Mouse (Mus musculus): ENCODE measurements around the gene Podn. TPM values are rescaled to one million over a fixed set of nuclear protein-coding genes. Genes with fewer than 3 reads are reported as not detected.
A peak's percentile ranks its signal among the peaks of the same experiment; 100 is the strongest.

The Podn gene
- total and polyA plus RNA-seq, 3 experiments: 0.04 TPM; not detected in 2

- Histone ChIP-seq H3K27ac (ENCODE audit: control insufficient read depth, low read depth, low read length) (no peak overlapping the region), H3K4me3 (ENCODE audit: control insufficient read depth in 1 of 2, insufficient read depth in 1 of 2, low read depth in 2 of 2, low read length in 2 of 2) (no peak overlapping the region), H3K9me3 (replicated peaks; ENCODE audit: insufficient read depth, low read length) (no peaks in the 10 kb centered on the region), H3K36me3 (ENCODE audit: control insufficient read depth in 1 of 2, insufficient read depth in 2 of 2, low read length in 2 of 2) (no peaks in the 10 kb centered on the region; a peak in 1 of 4 replicates), H3K4me1 (ENCODE audit: control insufficient read depth in 1 of 2, insufficient read depth in 2 of 2, low read length in 2 of 2) (peaks cover 0 to 6% of the 10 kb centered on the region in 2 experiments; a peak in 2 of 4 replicates), H3K79me2 (ENCODE audit: control insufficient read depth, insufficient read depth, low read length, poor library complexity) (no peaks in the 10 kb centered on the region), H3K27me3 (ENCODE audit: control insufficient read depth in 1 of 2, insufficient read depth in 2 of 2, low read length in 2 of 2) (no peaks in the 10 kb centered on the region), H3K9ac (ENCODE audit: control insufficient read depth, low read depth, low read length, poor library complexity, severe bottlenecking) (no peak overlapping the region)
- DNase-seq (ENCODE audit: low read depth, low spot score): no peak
- no peak for TF ChIP-seq NRF1 (IDR thresholded peaks at IDR 0.05; ENCODE audit: insufficient read depth, low read depth, low read length, poor library complexity, severe bottlenecking)
- no peak for TF ChIP-seq GATA1 (IDR thresholded peaks at IDR 0.05; ENCODE audit: low read depth, low read length)
- TF ChIP-seq JUND (IDR thresholded peaks at IDR 0.05; ENCODE audit: low read depth, low read length): no peak
- no peak for TF ChIP-seq ZC3H11A (IDR thresholded peaks at IDR 0.05; ENCODE audit: low read depth, low read length)
- no peak for TF ChIP-seq E2F4 (IDR thresholded peaks at IDR 0.05; ENCODE audit: borderline replicate concordance, low read depth, low read length)
- TF ChIP-seq MEF2A (IDR thresholded peaks at IDR 0.05; ENCODE audit: extremely low read depth, insufficient replicate concordance, low read depth, low read length, poor library complexity, severe bottlenecking): no peak
- no peak for TF ChIP-seq CHD1 (IDR thresholded peaks at IDR 0.05; ENCODE audit: low read depth, low read length)
- no peak for TF ChIP-seq TBP (IDR thresholded peaks at IDR 0.05; ENCODE audit: low read depth, low read length)
- no peak for TF ChIP-seq MXI1 (IDR thresholded peaks at IDR 0.05; ENCODE audit: low read depth, low read length)
- no peak for TF ChIP-seq KAT2A (conservative IDR thresholded peaks at IDR 0.05; ENCODE audit: low read depth, low read length)
Measured at GRCm38 (mm10) chr4:108030888-108031501, 65.2 kb downstream of the Podn start.

GRCm38 (mm10) chr4:108026193-108026592, 70.1 kb downstream of the Podn start:
- no peaks in the 10 kb centered on the region for H3K79me2 ChIP-seq (ENCODE audit: control insufficient read depth, insufficient read depth, low read length, poor library complexity)
- no peak overlapping the region for H3K27ac ChIP-seq (ENCODE audit: control insufficient read depth, low read depth, low read length)
- H3K9ac ChIP-seq (ENCODE audit: control insufficient read depth, low read depth, low read length, poor library complexity, severe bottlenecking): no peak overlapping the region
- H3K36me3 ChIP-seq (ENCODE audit: control insufficient read depth in 1 of 2, insufficient read depth in 2 of 2, low read length in 2 of 2): no peaks in the 10 kb centered on the region; a peak in 2 of 4 replicates
- H3K27me3 ChIP-seq (ENCODE audit: control insufficient read depth in 1 of 2, insufficient read depth in 2 of 2, low read length in 2 of 2): no peaks in the 10 kb centered on the region
- peak; percentile 68 for DNase-seq (ENCODE audit: low read depth, low spot score)
- H3K4me3 ChIP-seq (ENCODE audit: control insufficient read depth in 1 of 2, insufficient read depth in 1 of 2, low read depth in 2 of 2, low read length in 2 of 2): no peak overlapping the region
- H3K9me3 ChIP-seq (replicated peaks; ENCODE audit: insufficient read depth, low read length): no peaks in the 10 kb centered on the region
- TF ChIP-seq MAZ (IDR thresholded peaks at IDR 0.05; ENCODE audit: low read depth, low read length): no peak
- TF ChIP-seq CTCF (IDR thresholded peaks at IDR 0.05 in 2 of 3, conservative IDR thresholded peaks at IDR 0.05 in 1 of 3; ENCODE audit: control insufficient read depth in 1 of 3, insufficient read depth in 1 of 3, low read depth in 2 of 3, low read length in 3 of 3, poor library complexity in 1 of 3, severe bottlenecking in 1 of 3): no peak
- no peak for TF ChIP-seq MAX (IDR thresholded peaks at IDR 0.05; ENCODE audit: low read length)
- no peak for TF ChIP-seq ZC3H11A (IDR thresholded peaks at IDR 0.05; ENCODE audit: low read depth, low read length)
- TF ChIP-seq RCOR1 (IDR thresholded peaks at IDR 0.05; ENCODE audit: low read depth, low read length): no peak
- TF ChIP-seq MYB (IDR thresholded peaks at IDR 0.05; ENCODE audit: low read depth, low read length): no peak
- no peak for TF ChIP-seq TAL1 (IDR thresholded peaks at IDR 0.05; ENCODE audit: low read length)
- no peak for TF ChIP-seq CHD2 (IDR thresholded peaks at IDR 0.05; ENCODE audit: low read length)
- no peak for TF ChIP-seq TCF12 (IDR thresholded peaks at IDR 0.05; ENCODE audit: low read depth, low read length)
- TF ChIP-seq POLR2A (IDR thresholded peaks at IDR 0.05; ENCODE audit: control insufficient read depth in 1 of 2, insufficient read depth in 1 of 2, low read depth in 1 of 2, low read length in 2 of 2, poor library complexity in 1 of 2): no peak
- no peak for TF ChIP-seq GABPA (IDR thresholded peaks at IDR 0.05; ENCODE audit: low read depth, low read length)
- peaks cover 0 to 9% of the 10 kb centered on the region in 2 experiments; a peak in 2 of 4 replicates for H3K4me1 ChIP-seq (ENCODE audit: control insufficient read depth in 1 of 2, insufficient read depth in 2 of 2, low read length in 2 of 2)

Measured in MEL (cell line).